28 mouse cellular contexts compared by ENCODE assay signal in genomic region chr2:132279978-132280377, GRCm38 (mm10). TPM values are rescaled to one million over a fixed set of nuclear protein-coding genes. Genes with fewer than 3 reads are reported as not detected.
DNase-seq lines count a peak whose midpoint lies in the region; ATAC-seq and TF ChIP-seq lines count a peak whose summit lies in the region.
"Had no signal": no experiment of that assay in that cellular context is flagged by ENCODE, and none has a peak within 500 bp of the region (broad histone marks: within the 10 kb centered on the region; RNA-seq: fewer than 3 reads in every experiment).

No protein-coding gene starts in this region.

- H3K36me3 ChIP-seq in heart, adult 2 months (ENCODE audit: control insufficient read depth, insufficient read depth, low read length), result peaks cover 42% of the 10 kb centered on the region
- peaks cover 4% of the 10 kb centered on the region; the same call in 1 of the 2 replicates for H3K36me3 ChIP-seq in heart, embryonic 12.5 days
- H3K36me3 ChIP-seq: embryonic facial prominence, embryonic 13.5 days; forebrain, embryonic 15.5 days had no signal

- TF ChIP-seq POLR2A in heart, adult 2 months (IDR thresholded peaks at IDR 0.05; ENCODE audit: insufficient read depth, low read depth, low read length), result no peak

- H3K9me3 ChIP-seq in heart, embryonic 12.5 days (replicated peaks), result 0 out of 2 replicates have a peak, but pooled peaks cover 2% of the 10 kb centered on the region
- H3K9me3 ChIP-seq: embryonic facial prominence, embryonic 13.5 days; forebrain, embryonic 10.5 days; forebrain, embryonic 15.5 days; G1E; hindbrain, embryonic 10.5 days; hindbrain, embryonic 15.5 days; limb, embryonic 13.5 days; midbrain, embryonic 13.5 days; neural tube, embryonic 13.5 days had no signal

- peak overlapping the region; percentile 98 for H3K27ac ChIP-seq in heart, adult 2 months
- no peak overlapping the region for H3K27ac ChIP-seq in heart, embryonic 12.5 days (ENCODE audit: poor library complexity, severe bottlenecking)
- H3K27ac ChIP-seq in layer of hippocampus, adult 2 months, result peak overlapping the region; percentile 25; the same call in 1 of the 2 replicates
- H3K27ac ChIP-seq: embryonic facial prominence, embryonic 13.5 days; forebrain, embryonic 10.5 days; forebrain, embryonic 15.5 days; hindbrain, embryonic 10.5 days; hindbrain, embryonic 15.5 days; limb, embryonic 13.5 days; liver, embryonic 14.5 days; midbrain, embryonic 13.5 days; neural tube, embryonic 13.5 days had no signal

- intact Hi-C loops in gastrocnemius, postnatal 14 days (cut with DNase I; ENCODE audit: low total_unique reads), result no loop called here
- intact Hi-C loops in heart, adult 2 months (cut with DNase I), result loop anchor here (2.0 kb wide), 1 partner anchor 15 kb away; no protein-coding TSS in a partner anchor

- no peak for ATAC-seq in heart, embryonic 12.5 days (ENCODE audit: insufficient number of reproducible peaks, low FRiP score)
- ATAC-seq: forebrain, embryonic 15.5 days; midbrain, embryonic 13.5 days; Patski had no signal

- H3K4me2 ChIP-seq in heart, embryonic 12.5 days, result no peak overlapping the region
- H3K4me2 ChIP-seq: embryonic facial prominence, embryonic 13.5 days; forebrain, embryonic 15.5 days; heart, embryonic 11.5 days; hindbrain, embryonic 15.5 days; limb, embryonic 13.5 days; lung, embryonic 14.5 days; midbrain, embryonic 13.5 days; neural tube, embryonic 13.5 days had no signal

- no peak overlapping the region for H3K9ac ChIP-seq in heart, adult 2 months (ENCODE audit: low read depth, low read length)
- H3K9ac ChIP-seq in heart, embryonic 12.5 days, result no peak overlapping the region
- H3K9ac ChIP-seq: embryonic facial prominence, embryonic 13.5 days; forebrain, embryonic 15.5 days; hindbrain, embryonic 15.5 days; limb, embryonic 13.5 days; liver, embryonic 14.5 days; lung, embryonic 14.5 days; midbrain, embryonic 13.5 days; neural tube, embryonic 13.5 days had no signal

- H3K79me2 ChIP-seq in heart, adult 2 months (replicated peaks; ENCODE audit: control insufficient read depth, insufficient read depth, low read length), result peaks cover 9% of the 10 kb centered on the region

- no peak overlapping the region for H3K4me3 ChIP-seq in heart, adult 2 months
- H3K4me3 ChIP-seq in heart, embryonic 12.5 days, result no peak overlapping the region
- H3K4me3 ChIP-seq in layer of hippocampus, adult 2 months, result no peak overlapping the region
- H3K4me3 ChIP-seq: embryonic facial prominence, embryonic 13.5 days; forebrain, embryonic 10.5 days; forebrain, embryonic 15.5 days; hindbrain, embryonic 10.5 days; hindbrain, embryonic 15.5 days; limb, embryonic 13.5 days; midbrain, embryonic 13.5 days; neural tube, embryonic 13.5 days had no signal

- DNase-seq in gastrocnemius, adult 18-20 months (ENCODE audit: low spot score), result peak; percentile 26
- no peak for DNase-seq in gastrocnemius, postnatal 14 days
- peak in 1 of 2 experiments; percentile 41 for DNase-seq in heart, adult 2 months
- no peak for DNase-seq in layer of hippocampus, adult 2 months (ENCODE audit: low spot score in 2 of 2)
- DNase-seq in layer of hippocampus, adult 9-11 months, result no peak
- DNase-seq in testis, postnatal 14 days (ENCODE audit: low spot score), result peak; percentile 33
- DNase-seq in testis, postnatal 10 days (ENCODE audit: low spot score), result no peak
- DNase-seq: adrenal gland, postnatal 10 days; cerebellum, adult 11-12 months; cerebellum, adult 9-11 months; heart, postnatal 10 days; kidney, adult 11 months; lung, embryonic 14.5 days; lung, postnatal 36 days; right cerebral cortex, postnatal 4 days had no signal

- TF ChIP-seq EP300 in heart, adult 2 months (IDR thresholded peaks at IDR 0.05; ENCODE audit: insufficient read depth, low read depth, low read length), result no peak

- peaks cover 38% of the 10 kb centered on the region for H3K4me1 ChIP-seq in heart, adult 2 months (ENCODE audit: control insufficient read depth, insufficient read depth, low read length)
- H3K4me1 ChIP-seq in heart, embryonic 12.5 days (replicated peaks), result peaks cover 47% of the 10 kb centered on the region

- TF ChIP-seq CTCF in heart, adult 2 months (IDR thresholded peaks at IDR 0.05), result no peak
- TF ChIP-seq CTCF in layer of hippocampus, adult 2 months (conservative IDR thresholded peaks at IDR 0.05), result no peak

- H3K27me3 ChIP-seq in heart, adult 2 months (ENCODE audit: control insufficient read depth, insufficient read depth, low read length), result no peaks in the 10 kb centered on the region
- 0 out of 2 replicates have a peak, but pooled peaks cover 5% of the 10 kb centered on the region for H3K27me3 ChIP-seq in heart, embryonic 12.5 days (replicated peaks)
- H3K27me3 ChIP-seq: embryonic facial prominence, embryonic 13.5 days; forebrain, embryonic 15.5 days; hindbrain, embryonic 15.5 days; limb, embryonic 13.5 days; midbrain, embryonic 13.5 days; neural tube, embryonic 13.5 days; Patski had no signal

- WGBS in heart, adult 2 months, result 39% methylated on average over 4 of the region's 4 CpGs
- WGBS in heart, embryonic 12.5 days, result 82% methylated on average over 4 of the region's 4 CpGs

RNA-seq across cellular contexts. Expression of gene Cds2, which starts 17.0 kb away (rescaled TPM):
- 10 to 100 TPM; 14.6 to 20.6 TPM for total RNA-seq in gastrocnemius, adult 18-20 months (2021)
- total RNA-seq in gastrocnemius, postnatal 14 days (2021), result 10 to 100 TPM; 22.2 to 22.4 TPM
- total RNA-seq in heart, adult 2 months (2021), result 10 to 100 TPM; 75.4 to 90.4 TPM
- 48.0 and 85.1 TPM in 2 replicates for polyA plus RNA-seq in heart, adult 2 months (2012; rRNA removed)
- 18.9 and 21.0 TPM in 2 replicates for polyA plus RNA-seq in heart, embryonic 12.5 days (2016; fragmentation: Nextera tagmentation; extraction: Ambion mirVana)
- 100 to 1,000 TPM; 257 to 258 TPM for total RNA-seq in layer of hippocampus, adult 2 months (2021)

RNA-seq across cellular contexts. Expression of gene Pcna, which starts 26.9 kb away (rescaled TPM):
- 10 to 100 TPM; 18.1 to 19.8 TPM for total RNA-seq in gastrocnemius, adult 18-20 months (2021)
- 10 to 100 TPM; 24.7 to 29.9 TPM for total RNA-seq in gastrocnemius, postnatal 14 days (2021)
- total RNA-seq in heart, adult 2 months (2021), result 10 to 100 TPM; 36.5 to 39.9 TPM
- polyA plus RNA-seq in heart, adult 2 months (2012; rRNA removed), result 25.9 and 35.8 TPM in 2 replicates
- 172 and 177 TPM in 2 replicates for polyA plus RNA-seq in heart, embryonic 12.5 days (2016; fragmentation: Nextera tagmentation; extraction: Ambion mirVana)
- total RNA-seq in layer of hippocampus, adult 2 months (2021), result 10 to 100 TPM; 47.2 to 51.9 TPM

RNA-seq across cellular contexts. Expression of gene Tmem230, which starts 32.4 kb away (rescaled TPM):
- 10 to 100 TPM; 27.2 to 28.8 TPM for total RNA-seq in gastrocnemius, adult 18-20 months (2021)
- total RNA-seq in gastrocnemius, postnatal 14 days (2021), result 10 to 100 TPM; 20.4 to 22.1 TPM
- total RNA-seq in heart, adult 2 months (2021), result 10 to 100 TPM; 23.1 to 23.3 TPM
- polyA plus RNA-seq in heart, adult 2 months (2012; rRNA removed), result 28.0 and 43.2 TPM in 2 replicates
- polyA plus RNA-seq in heart, embryonic 12.5 days (2016; fragmentation: Nextera tagmentation; extraction: Ambion mirVana), result 40.3 and 40.7 TPM in 2 replicates
- total RNA-seq in layer of hippocampus, adult 2 months (2021), result 10 to 100 TPM; 30.3 to 32.9 TPM

Comparison
In these comparisons a context has a peak if more than half of its experiments do, and no peak if none do; other contexts are left out.
1. DNase-seq: peak in gastrocnemius, adult 18-20 months (single experiment) and testis, postnatal 14 days (single experiment); none in gastrocnemius, postnatal 14 days (single experiment), layer of hippocampus, adult 2 months (0 of 2), layer of hippocampus, adult 9-11 months (single experiment) and testis, postnatal 10 days (single experiment).